Mouse (Mus musculus) limb, embryonic 14.5 days (tissue): ENCODE results near the gene Serpinb9e. TPM values are rescaled to one million over a fixed set of nuclear protein-coding genes. Genes with fewer than 3 reads are reported as not detected.
"Not testable (repeated sequence)": the region's sequence is repeated elsewhere in the genome, so short reads cannot be mapped to it uniquely, and the experiment has no call there.

Source experiments
- ATAC-seq: fragments of 200-750 bp; cut with Nextera tagmentation; 2 replicates; pipeline ENCODE4 v1.8.0; 2017; ENCODE audit warnings: low read depth, moderate number of reproducible peaks, moderate TSS enrichment; ENCODE audit not compliant: low FRiP score
- DNase-seq: peaks from one replicate; pipeline ENCODE4 v3.0.0-alpha.2; 2015; ENCODE audit warnings: low spot score
- H3K27ac ChIP-seq: fragments of 300-500 bp; sonication (generic); replicated peaks from 2 replicates; pipeline ENCODE4 v1.5.1; 2014; ENCODE audit warnings: low read depth, mild to moderate bottlenecking, low read length, moderate library complexity, mixed read lengths
- H3K27me3 ChIP-seq: fragments of 300-500 bp; sonication (generic); 2 replicates; pipeline ENCODE4 v1.6.1; 2014; ENCODE audit warnings: low read length, mixed read lengths; ENCODE audit not compliant: control insufficient read depth, insufficient read depth
- H3K36me3 ChIP-seq: fragments of 300-500 bp; sonication (generic); 2 replicates; pipeline ENCODE4 v1.6.1; 2014; ENCODE audit warnings: mild to moderate bottlenecking, low read length, moderate library complexity, mixed read lengths; ENCODE audit not compliant: control insufficient read depth, insufficient read depth
- H3K4me1 ChIP-seq: fragments of 300-500 bp; sonication (generic); 2 replicates; pipeline ENCODE4 v1.6.1; 2014; ENCODE audit warnings: antibody characterized with exemption, low read length, mixed read lengths; ENCODE audit not compliant: control insufficient read depth, insufficient read depth
- H3K4me2 ChIP-seq: fragments of 300-500 bp; sonication (generic); replicated peaks from 2 replicates; pipeline ENCODE4 v1.6.1; 2014; ENCODE audit warnings: low read depth, mild to moderate bottlenecking, low read length, moderate library complexity; ENCODE audit not compliant: severe bottlenecking
- H3K4me3 ChIP-seq: fragments of 300-500 bp; sonication (generic); replicated peaks from 2 replicates; pipeline ENCODE4 v1.5.1; 2014; ENCODE audit warnings: low read length
- H3K9ac ChIP-seq: fragments of 300-500 bp; sonication (generic); 2 replicates; pipeline ENCODE4 v1.6.1; 2014; ENCODE audit warnings: mild to moderate bottlenecking, low read depth, low read length, moderate library complexity; ENCODE audit not compliant: severe bottlenecking
- H3K9me3 ChIP-seq: fragments of 300-500 bp; sonication (generic); 2 replicates; pipeline ENCODE4 v1.6.1; 2016; ENCODE audit warnings: low read length; ENCODE audit not compliant: control insufficient read depth
- POLR2A ChIP-seq: fragments of 200-500 bp; IDR thresholded peaks from 2 replicates; pipeline ENCODE4 v1.8.0; 2012; ENCODE audit warnings: inconsistent platforms, mild to moderate bottlenecking, moderate library complexity, borderline replicate concordance; ENCODE audit not compliant: insufficient read depth, insufficient read length; ENCODE audit errors: extremely low read depth
- WGBS: fragments of 180-500 bp; shearing (Covaris S2); extraction: QIAGEN DNeasy Blood & Tissue Kit; methylation state at CpG from one replicate; pipeline ENCODE4 v1.1.7; 2014; 5-methylcytosine and 5-hydroxymethylcytosine counted together
- polyA plus RNA-seq, 2 experiments: library from polyadenylated mRNA; depleted of rRNA in 1 of 2; stranded (reverse) in 1 of 2; unstranded in 1 of 2; fragments of >200 nt; fragmentation: Nextera tagmentation in 1 of 2; extraction: Ambion mirVana in 1 of 2; gene quantifications; 2 replicates each; pipeline versions ENCODE4 v1.2.1 to v1.2.3; 2012 to 2014

Gene Serpinb9e
- polyA plus RNA-seq (2012; rRNA removed): 0.17 and 0.24 TPM in 2 replicates
- not detected in 2 replicates for polyA plus RNA-seq (2014; fragmentation: Nextera tagmentation; extraction: Ambion mirVana)

DNA sequence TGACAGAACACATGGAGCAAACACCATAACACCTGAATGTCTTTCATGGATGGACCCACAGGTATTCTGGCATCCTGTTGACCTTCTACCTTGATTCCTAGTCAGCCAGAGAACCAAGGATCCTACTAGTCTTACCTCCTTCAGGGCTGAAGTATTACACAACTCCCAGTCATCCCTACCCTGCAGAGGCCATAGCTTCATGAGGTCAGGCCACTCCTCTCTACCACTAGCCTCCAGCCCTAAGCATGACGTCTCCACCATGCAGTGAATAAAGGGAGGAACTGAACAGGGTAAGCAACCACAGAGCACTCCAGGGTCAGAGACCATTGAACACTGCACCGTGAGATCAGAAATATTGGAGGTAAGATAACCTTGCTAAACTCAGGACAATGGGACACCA is at the start of gene Serpinb9e:
Serpinb9e (plus strand) TSS at position 301 of the 400 bp plus-strand sequence.
- not testable (repeated sequence) for H3K4me2 ChIP-seq, H3K36me3 ChIP-seq, H3K4me1 ChIP-seq, H3K27ac ChIP-seq, H3K9ac ChIP-seq, DNase-seq, H3K27me3 ChIP-seq, ATAC-seq, H3K9me3 ChIP-seq, H3K4me3 ChIP-seq
- whole genome bisulfite sequencing: 83% methylated on average over 2 of the region's 2 CpGs

DNA sequence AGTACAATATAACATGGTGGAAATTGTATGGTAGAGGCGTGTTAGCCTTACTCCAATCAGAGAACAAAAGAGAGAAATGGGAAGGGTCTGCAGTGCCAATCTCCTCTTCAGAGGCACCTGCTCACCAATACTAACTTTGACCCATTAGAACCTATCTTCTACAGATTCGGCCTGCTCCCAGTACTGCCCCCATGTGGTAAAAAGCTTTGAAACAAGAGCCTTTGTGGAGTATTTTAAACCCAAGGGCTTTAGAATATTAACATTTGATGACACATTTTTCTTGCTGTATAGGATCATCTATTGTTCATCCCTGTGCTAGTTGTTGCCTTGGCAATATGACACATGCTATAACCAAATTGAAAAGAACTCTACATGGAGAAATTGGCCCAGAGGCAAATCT is 49.7 kb upstream of the Serpinb9e start:
- H3K27ac ChIP-seq: no peak overlapping the region
- H3K27me3 ChIP-seq: no peaks in the 10 kb centered on the region
- TF ChIP-seq POLR2A: no peak
- ATAC-seq (no peak), DNase-seq (no peak)
- no peak overlapping the region for H3K4me2 ChIP-seq
- H3K9me3 ChIP-seq: no peaks in the 10 kb centered on the region
- H3K4me3 ChIP-seq: no peak overlapping the region
- no peaks in the 10 kb centered on the region for H3K4me1 ChIP-seq
- no peak overlapping the region for H3K9ac ChIP-seq
- WGBS: 71% methylated on average over 2 of the region's 2 CpGs
- H3K36me3 ChIP-seq: no peaks in the 10 kb centered on the region

DNA sequence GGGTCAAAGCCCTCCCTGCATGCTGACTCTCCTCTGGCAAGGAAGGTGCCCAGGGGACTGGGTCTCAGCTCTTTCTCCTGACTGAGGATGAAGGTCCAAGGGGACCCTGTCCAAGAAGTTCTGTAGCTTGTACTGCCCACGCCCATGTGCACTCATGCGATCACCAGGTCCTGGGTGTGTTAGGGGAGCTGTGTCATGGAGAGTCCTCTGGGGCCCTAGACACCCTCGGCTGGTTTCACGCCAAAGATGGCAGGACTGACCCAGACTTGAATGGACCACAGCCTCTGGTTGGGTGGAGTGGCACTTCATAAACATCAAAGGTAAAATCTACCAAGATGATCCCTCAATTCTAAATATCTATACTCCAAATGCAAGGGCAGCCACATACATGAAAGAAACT is 59.2 kb downstream of the Serpinb9e start:
- WGBS: 89% methylated on average over 4 of the region's 4 CpGs
- not testable (repeated sequence) for H3K27me3 ChIP-seq, H3K9ac ChIP-seq, H3K36me3 ChIP-seq, H3K4me2 ChIP-seq, H3K9me3 ChIP-seq, DNase-seq, H3K4me1 ChIP-seq, ATAC-seq, H3K27ac ChIP-seq, H3K4me3 ChIP-seq

Other genes starting within 250 kb of the Serpinb9e start
- 2.4 and 2.6 TPM in 2 replicates for gene Serpinb9, start 246.4 kb upstream of the Serpinb9e start, polyA plus RNA-seq (2012; rRNA removed)
- gene Serpinb9, start 246.4 kb upstream of the Serpinb9e start, polyA plus RNA-seq (2014; fragmentation: Nextera tagmentation; extraction: Ambion mirVana): 4.2 and 4.6 TPM in 2 replicates
- gene Serpinb9b, start 222.2 kb upstream of the Serpinb9e start, polyA plus RNA-seq (2012; rRNA removed): 0.10 TPM in 2 replicates
- gene Serpinb9b, start 222.2 kb upstream of the Serpinb9e start, polyA plus RNA-seq (2014; fragmentation: Nextera tagmentation; extraction: Ambion mirVana): 0.10 TPM in 1 of 2 replicates, not detected in the other
- gene Serpinb1b, start 171.0 kb upstream of the Serpinb9e start, polyA plus RNA-seq (2012; rRNA removed): 0.14 and 0.26 TPM in 2 replicates
- gene Serpinb1b, start 171.0 kb upstream of the Serpinb9e start, polyA plus RNA-seq (2014; fragmentation: Nextera tagmentation; extraction: Ambion mirVana): 1.1 and 1.6 TPM in 2 replicates
- 0.05 and 0.14 TPM in 2 replicates for gene Serpinb9c, start 89.9 kb upstream of the Serpinb9e start, polyA plus RNA-seq (2012; rRNA removed)
- not detected in 2 replicates for gene Serpinb9c, start 89.9 kb upstream of the Serpinb9e start, polyA plus RNA-seq (2014; fragmentation: Nextera tagmentation; extraction: Ambion mirVana)
- gene Serpinb9d, start 56.7 kb upstream of the Serpinb9e start, polyA plus RNA-seq (2012; rRNA removed): not detected in 2 replicates
- not detected in 2 replicates for gene Serpinb9d, start 56.7 kb upstream of the Serpinb9e start, polyA plus RNA-seq (2014; fragmentation: Nextera tagmentation; extraction: Ambion mirVana)
- gene Serpinb9f, start 74.5 kb downstream of the Serpinb9e start, polyA plus RNA-seq (2012; rRNA removed): 0.11 and 0.14 TPM in 2 replicates
- not detected in 2 replicates for gene Serpinb9f, start 74.5 kb downstream of the Serpinb9e start, polyA plus RNA-seq (2014; fragmentation: Nextera tagmentation; extraction: Ambion mirVana)
- not detected in 2 replicates for gene Gm11397, start 146.1 kb downstream of the Serpinb9e start, polyA plus RNA-seq (2012; rRNA removed)
- gene Gm11397, start 146.1 kb downstream of the Serpinb9e start, polyA plus RNA-seq (2014; fragmentation: Nextera tagmentation; extraction: Ambion mirVana): not detected in 2 replicates
- 0.09 TPM in 1 of 2 replicates, not detected in the other for gene Serpinb9g, start 235.2 kb downstream of the Serpinb9e start, polyA plus RNA-seq (2012; rRNA removed)
- not detected in 2 replicates for gene Serpinb9g, start 235.2 kb downstream of the Serpinb9e start, polyA plus RNA-seq (2014; fragmentation: Nextera tagmentation; extraction: Ambion mirVana)